Comparison of ENCODE assay signal across 18 mouse cellular contexts in the genomic region with DNA sequence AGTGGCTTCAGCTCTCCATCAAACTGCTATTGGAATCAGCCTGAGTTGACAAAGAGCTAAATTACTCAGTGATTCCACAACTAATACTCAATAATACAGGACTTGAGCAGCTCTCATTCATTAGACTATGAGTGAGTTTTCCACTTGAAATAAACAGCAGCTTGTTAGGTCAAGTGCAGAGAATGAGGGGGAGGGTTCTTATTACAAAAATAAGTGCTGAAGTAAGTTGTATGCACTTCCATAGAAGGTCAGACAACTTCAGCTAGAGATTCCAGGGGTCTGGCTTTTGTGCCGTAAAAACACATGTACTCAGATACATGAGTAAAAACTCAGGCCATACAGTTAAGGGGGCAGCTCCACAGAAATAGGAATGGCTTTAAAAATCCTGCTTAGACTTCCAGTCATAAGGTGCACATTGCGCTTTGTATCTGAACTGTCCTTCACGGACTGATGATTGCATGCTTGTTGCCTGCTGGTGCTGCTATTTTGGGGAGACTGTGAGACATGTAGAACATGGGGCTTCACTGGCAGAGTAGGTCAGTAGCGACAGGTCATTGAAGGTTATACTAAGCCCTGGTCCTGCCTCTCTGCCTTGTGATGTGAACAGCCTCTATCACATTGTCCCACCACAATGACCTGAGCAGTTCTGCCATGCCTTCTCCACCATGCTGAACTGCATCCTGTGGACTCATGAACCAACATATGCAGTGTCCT.
DNase-seq lines count a peak whose midpoint lies in the region; ATAC-seq and TF ChIP-seq lines count a peak whose summit lies in the region.
"Had no signal": no experiment of that assay in that cellular context is flagged by ENCODE, and none has a peak within 500 bp of the region (broad histone marks: within the 10 kb centered on the region; RNA-seq: fewer than 3 reads in every experiment).

No protein-coding gene starts in this region.

- peak overlapping the region; percentile 65; the same call in 1 of the 2 replicates for H3K27ac ChIP-seq in heart, embryonic 12.5 days (ENCODE audit: poor library complexity, severe bottlenecking)
- peak overlapping the region; percentile 75 for H3K27ac ChIP-seq in heart, embryonic 15.5 days
- H3K27ac ChIP-seq in forebrain, postnatal 0 days (ENCODE audit: low read depth, low read length), result no peak overlapping the region
- H3K27ac ChIP-seq in hindbrain, embryonic 12.5 days, result no peak overlapping the region
- H3K27ac ChIP-seq: embryonic facial prominence, embryonic 10.5 days; forebrain, embryonic 13.5 days; hindbrain, embryonic 13.5 days; hindbrain, postnatal 0 days had no signal

- H3K4me3 ChIP-seq in heart, embryonic 12.5 days, result no peak overlapping the region
- H3K4me3 ChIP-seq in heart, embryonic 15.5 days, result no peak overlapping the region
- H3K4me3 ChIP-seq in forebrain, postnatal 0 days (ENCODE audit: low read depth, low read length), result no peak overlapping the region
- H3K4me3 ChIP-seq in hindbrain, embryonic 12.5 days, result no peak overlapping the region
- H3K4me3 ChIP-seq: embryonic facial prominence, embryonic 10.5 days; forebrain, embryonic 13.5 days; hindbrain, embryonic 13.5 days had no signal

- 53% methylated on average over 4 of the region's 4 CpGs for WGBS in heart, embryonic 12.5 days
- 45% methylated on average over 4 of the region's 4 CpGs for WGBS in heart, embryonic 15.5 days
- WGBS in forebrain, postnatal 0 days, result 89% methylated on average over 4 of the region's 4 CpGs
- WGBS in hindbrain, embryonic 12.5 days, result 84% methylated on average over 4 of the region's 4 CpGs

- TF ChIP-seq CTCF in forebrain, postnatal 0 days (IDR thresholded peaks at IDR 0.05; ENCODE audit: low read depth), result no peak

- H3K4me2 ChIP-seq in heart, embryonic 12.5 days, result no peak overlapping the region
- H3K4me2 ChIP-seq in heart, embryonic 15.5 days, result no peak overlapping the region
- no peak overlapping the region for H3K4me2 ChIP-seq in forebrain, postnatal 0 days (ENCODE audit: low read depth)
- no peak overlapping the region for H3K4me2 ChIP-seq in hindbrain, embryonic 12.5 days (replicated peaks)
- H3K4me2 ChIP-seq: forebrain, embryonic 13.5 days; hindbrain, embryonic 13.5 days had no signal

- DNase-seq in heart, adult 18-20 months, result peak; percentile 6 to 25
- no peak for DNase-seq in heart, postnatal 25 days (ENCODE audit: low spot score)
- peak; percentile 11 for DNase-seq in heart, postnatal 4 days
- DNase-seq in forebrain, postnatal 0 days, result no peak
- DNase-seq: adrenal gland, postnatal 14 days; cerebellum, postnatal 10 days; gastrocnemius, postnatal 36 days; kidney, adult 18-20 months had no signal

- ATAC-seq in heart, embryonic 12.5 days (ENCODE audit: insufficient number of reproducible peaks, low FRiP score), result 0 out of 2 replicates have a peak, but pooled peaks have one; percentile 33
- peak; percentile 84 for ATAC-seq in heart, embryonic 15.5 days (replicated peaks; ENCODE audit: insufficient number of reproducible peaks, insufficient read depth, low FRiP score, low read depth)
- ATAC-seq in forebrain, postnatal 0 days, result no peak
- no peak for ATAC-seq in hindbrain, embryonic 12.5 days (ENCODE audit: low FRiP score)
- ATAC-seq: activated CD4-positive, CD25-positive, alpha-beta regulatory T cell, adult 4 months; forebrain, embryonic 13.5 days; hindbrain, postnatal 0 days had no signal

- H3K27me3 ChIP-seq in heart, embryonic 12.5 days (replicated peaks), result no peaks in the 10 kb centered on the region
- no peaks in the 10 kb centered on the region for H3K27me3 ChIP-seq in heart, embryonic 15.5 days
- H3K27me3 ChIP-seq in forebrain, postnatal 0 days (ENCODE audit: insufficient read depth, low read length), result no peaks in the 10 kb centered on the region
- H3K27me3 ChIP-seq in hindbrain, embryonic 12.5 days, result no peaks in the 10 kb centered on the region
- H3K27me3 ChIP-seq: CH12.LX; forebrain, embryonic 13.5 days; hindbrain, embryonic 13.5 days; Patski had no signal

- no peaks in the 10 kb centered on the region for H3K36me3 ChIP-seq in heart, embryonic 12.5 days
- H3K36me3 ChIP-seq in heart, embryonic 15.5 days, result no peaks in the 10 kb centered on the region
- H3K36me3 ChIP-seq in forebrain, postnatal 0 days (ENCODE audit: insufficient read depth), result no peaks in the 10 kb centered on the region
- no peaks in the 10 kb centered on the region for H3K36me3 ChIP-seq in hindbrain, embryonic 12.5 days
- H3K36me3 ChIP-seq: embryonic facial prominence, embryonic 10.5 days; hindbrain, embryonic 13.5 days had no signal

- 0 out of 2 replicates have a peak, but pooled peaks cover 3% of the 10 kb centered on the region for H3K4me1 ChIP-seq in heart, embryonic 12.5 days (replicated peaks)
- 0 out of 2 replicates have a peak, but pooled peaks cover 4% of the 10 kb centered on the region for H3K4me1 ChIP-seq in heart, embryonic 15.5 days (replicated peaks)
- no peaks in the 10 kb centered on the region for H3K4me1 ChIP-seq in forebrain, postnatal 0 days (ENCODE audit: insufficient read depth)
- H3K4me1 ChIP-seq in hindbrain, embryonic 12.5 days, result no peaks in the 10 kb centered on the region
- H3K4me1 ChIP-seq: embryonic facial prominence, embryonic 10.5 days; forebrain, embryonic 13.5 days; hindbrain, embryonic 13.5 days had no signal

- intact Hi-C loops in heart, postnatal 25 days (cut with DNase I), result no loop called here

- H3K9ac ChIP-seq in heart, embryonic 12.5 days, result no peak overlapping the region
- H3K9ac ChIP-seq in heart, embryonic 15.5 days, result no peak overlapping the region
- no peak overlapping the region for H3K9ac ChIP-seq in forebrain, postnatal 0 days
- no peak overlapping the region for H3K9ac ChIP-seq in hindbrain, embryonic 12.5 days
- H3K9ac ChIP-seq: forebrain, embryonic 13.5 days; hindbrain, embryonic 13.5 days had no signal

- H3K9me3 ChIP-seq in heart, embryonic 12.5 days (replicated peaks), result 0 out of 2 replicates have a peak, but pooled peaks cover 2% of the 10 kb centered on the region
- no peaks in the 10 kb centered on the region for H3K9me3 ChIP-seq in heart, embryonic 15.5 days (replicated peaks)
- H3K9me3 ChIP-seq in forebrain, postnatal 0 days (ENCODE audit: low read length), result no peaks in the 10 kb centered on the region
- no peaks in the 10 kb centered on the region for H3K9me3 ChIP-seq in hindbrain, embryonic 12.5 days (replicated peaks)
- H3K9me3 ChIP-seq: embryonic facial prominence, embryonic 10.5 days; forebrain, embryonic 13.5 days; hindbrain, embryonic 13.5 days had no signal

Comparison
In these comparisons a context has a peak if more than half of its experiments do, and no peak if none do; other contexts are left out.
1. DNase-seq: peak in heart, adult 18-20 months (2 of 2) and heart, postnatal 4 days (single experiment); none in heart, postnatal 25 days (single experiment) and forebrain, postnatal 0 days (single experiment).
2. ATAC-seq: peak in heart, embryonic 12.5 days (single experiment) and heart, embryonic 15.5 days (single experiment); none in forebrain, postnatal 0 days (single experiment) and hindbrain, embryonic 12.5 days (single experiment).
3. H3K27ac ChIP-seq: peak in heart, embryonic 12.5 days (single experiment) and heart, embryonic 15.5 days (single experiment); none in forebrain, postnatal 0 days (single experiment) and hindbrain, embryonic 12.5 days (single experiment).